Mouse (Mus musculus) heart, postnatal 36 days (tissue): Measurements from ENCODE around the gene Ptpn14. TPM values are rescaled to one million over a fixed set of nuclear protein-coding genes. Genes with fewer than 3 reads are reported as not detected.
A peak's percentile ranks its signal among the peaks of the same experiment; 100 is the strongest.

ENCODE experiments used
- DNase-seq, 2 experiments: peaks; one replicate each; pipeline ENCODE4 v3.0.0; 2021 to 2022
- intact Hi-C: fragments of 180-260 bp; cut with DNase I; formaldehyde crosslinking; loops from one replicate; pipeline ENCODE4 v1.15.1; 2025
- total RNA-seq, 2 experiments: library from RNA; stranded (reverse); gene quantifications; 2 replicates each; pipeline ENCODE4 v1.2.3; 2021

Gene Ptpn14
- total RNA-seq, 2 experiments from 2014 or later: 30.7 to 31.2 TPM

GRCm38 (mm10) chr1:189715915-189716797, 11.9 kb upstream of the Ptpn14 start:
- DNase-seq: no peak
- intact Hi-C loops: loop anchor here (1.0 kb wide), 1 partner anchor 38 kb away; no protein-coding TSS in a partner anchor

- intact Hi-C loops: no loop called here
- no peak for DNase-seq
Measured at GRCm38 (mm10) chr1:189717546-189717945, 10.5 kb upstream of the Ptpn14 start.

- intact Hi-C loops: no loop called here
- no peak for DNase-seq
Measured at GRCm38 (mm10) chr1:189718600-189718999, 9.5 kb upstream of the Ptpn14 start.

GRCm38 (mm10) chr1:189726121-189726520, 1.9 kb upstream of the Ptpn14 start:
- DNase-seq: no peak
- intact Hi-C loops: loop anchor here (5.0 kb wide), 1 partner anchor 141 kb away; no protein-coding TSS in a partner anchor

GRCm38 (mm10) chr1:189727346-189727883, 653 bp upstream of the Ptpn14 start:
- intact Hi-C loops: loop anchor here (5.0 kb wide), 1 partner anchor 140 kb away; no protein-coding TSS in a partner anchor
- DNase-seq: peak; percentile 68 to 72

GRCm38 (mm10) chr1:189728784-189729115, 682 bp downstream of the Ptpn14 start:
- DNase-seq: no peak

GRCm38 (mm10) chr1:189729141-189729815, 1.2 kb downstream of the Ptpn14 start:
- intact Hi-C loops: loop anchor here (5.0 kb wide), 1 partner anchor 138 kb away; no protein-coding TSS in a partner anchor
- DNase-seq: no peak

More at GRCm38 (mm10) chr1:189728784-189729115, 682 bp downstream of the Ptpn14 start:
- intact Hi-C loops: loop anchor here (1.0 to 5.0 kb wide), 2 partner anchors 90 to 139 kb away; no protein-coding TSS in a partner anchor

GRCm38 (mm10) chr1:189731697-189732096, 3.6 kb downstream of the Ptpn14 start:
- intact Hi-C loops: no loop called here

GRCm38 (mm10) chr1:189732156-189732555, 4.1 kb downstream of the Ptpn14 start:
- intact Hi-C loops: no loop called here
- no peak for DNase-seq

More at GRCm38 (mm10) chr1:189731697-189732096, 3.6 kb downstream of the Ptpn14 start:
- DNase-seq: no peak

- no peak for DNase-seq
- intact Hi-C loops: no loop called here
Measured at GRCm38 (mm10) chr1:189740075-189740474, 12.0 kb downstream of the Ptpn14 start.

- intact Hi-C loops: no loop called here
- DNase-seq: no peak
Measured at GRCm38 (mm10) chr1:189742041-189742440, 14.0 kb downstream of the Ptpn14 start.

- intact Hi-C loops: no loop called here
- no peak for DNase-seq
Measured at GRCm38 (mm10) chr1:189743136-189743535, 15.1 kb downstream of the Ptpn14 start.

- DNase-seq: no peak
Measured at GRCm38 (mm10) chr1:189744914-189745710, 17.0 kb downstream of the Ptpn14 start.

GRCm38 (mm10) chr1:189746520-189746919, 18.5 kb downstream of the Ptpn14 start:
- no peak for DNase-seq
- intact Hi-C loops: no loop called here

More at GRCm38 (mm10) chr1:189744914-189745710, 17.0 kb downstream of the Ptpn14 start:
- intact Hi-C loops: no loop called here

- intact Hi-C loops: no loop called here
- no peak for DNase-seq
Measured at GRCm38 (mm10) chr1:189749789-189750188, 21.7 kb downstream of the Ptpn14 start.

- intact Hi-C loops: no loop called here
- no peak for DNase-seq
Measured at GRCm38 (mm10) chr1:189750233-189750632, 22.2 kb downstream of the Ptpn14 start.

- no peak for DNase-seq
- intact Hi-C loops: no loop called here
Measured at GRCm38 (mm10) chr1:189752245-189752644, 24.2 kb downstream of the Ptpn14 start.

GRCm38 (mm10) chr1:189755072-189755471, 27.0 kb downstream of the Ptpn14 start:
- DNase-seq: no peak
- intact Hi-C loops: no loop called here

GRCm38 (mm10) chr1:189756306-189757053, 28.4 kb downstream of the Ptpn14 start:
- no peak for DNase-seq

GRCm38 (mm10) chr1:189757054-189757408, 29.0 kb downstream of the Ptpn14 start:
- DNase-seq: no peak
- intact Hi-C loops: no loop called here

More at GRCm38 (mm10) chr1:189756306-189757053, 28.4 kb downstream of the Ptpn14 start:
- intact Hi-C loops: no loop called here
